Mouse (Mus musculus): ENCODE data around the gene Brd3os.

The Brd3os gene

DNA sequence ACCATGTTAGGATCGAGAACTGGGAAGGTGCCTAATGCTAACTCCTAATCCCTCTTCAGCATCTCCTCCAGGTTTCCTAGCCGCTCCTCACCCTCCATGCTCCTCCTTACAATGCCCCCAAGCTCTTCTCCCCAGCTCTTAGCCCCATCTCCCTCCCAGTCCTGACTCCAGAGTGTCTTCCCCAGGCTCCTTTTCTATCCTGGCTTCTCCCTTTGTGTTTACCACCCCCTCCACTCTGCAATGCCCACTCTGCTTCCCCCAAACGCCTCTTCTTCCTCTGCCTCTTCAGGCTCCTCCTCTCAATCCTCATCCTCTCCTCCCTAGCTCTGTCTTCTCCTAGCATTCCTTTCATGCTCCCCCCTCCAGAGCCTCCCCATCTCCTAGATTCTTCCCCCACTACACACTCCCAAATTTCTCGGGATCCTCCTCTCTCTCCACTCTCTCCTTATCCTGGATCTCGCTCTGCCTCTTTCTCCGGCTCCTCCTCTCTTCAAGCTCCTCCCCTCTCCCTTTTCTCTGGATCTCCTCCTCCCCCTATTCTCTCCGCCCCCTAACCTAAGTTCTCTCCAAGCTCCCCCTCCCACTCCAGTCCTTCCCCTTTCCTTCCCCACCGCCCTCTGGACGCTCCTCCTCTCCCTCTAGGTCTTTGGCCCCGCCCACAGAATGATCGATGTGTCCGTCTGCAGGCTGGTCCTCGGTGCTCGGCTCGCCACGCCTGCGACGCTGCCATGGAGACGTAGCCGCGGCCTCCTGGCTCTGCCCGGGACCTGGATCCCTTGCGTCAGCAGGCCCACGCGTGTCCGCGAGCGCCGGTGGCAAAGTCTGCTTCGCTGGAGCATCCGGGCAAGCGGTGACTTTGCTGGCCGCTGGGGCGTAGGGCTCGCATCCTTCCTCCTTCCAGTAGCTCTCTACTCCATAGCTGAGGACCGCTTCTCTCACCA, at the start of gene Brd3os:
Gene Brd3os, plus strand, starts transcription at position 558 of the 941 bp plus-strand sequence.
- peak; percentile 84 for DNase-seq (ENCODE audit: low read depth, low spot score)
- Histone ChIP-seq H3K27me3 (ENCODE audit: control insufficient read depth, insufficient read depth, low read length, poor library complexity, severe bottlenecking) (no peaks in the 10 kb centered on the region), H3K36me3 (ENCODE audit: control insufficient read depth, insufficient read depth, low read length, poor library complexity, severe bottlenecking) (no peaks in the 10 kb centered on the region)

DNA sequence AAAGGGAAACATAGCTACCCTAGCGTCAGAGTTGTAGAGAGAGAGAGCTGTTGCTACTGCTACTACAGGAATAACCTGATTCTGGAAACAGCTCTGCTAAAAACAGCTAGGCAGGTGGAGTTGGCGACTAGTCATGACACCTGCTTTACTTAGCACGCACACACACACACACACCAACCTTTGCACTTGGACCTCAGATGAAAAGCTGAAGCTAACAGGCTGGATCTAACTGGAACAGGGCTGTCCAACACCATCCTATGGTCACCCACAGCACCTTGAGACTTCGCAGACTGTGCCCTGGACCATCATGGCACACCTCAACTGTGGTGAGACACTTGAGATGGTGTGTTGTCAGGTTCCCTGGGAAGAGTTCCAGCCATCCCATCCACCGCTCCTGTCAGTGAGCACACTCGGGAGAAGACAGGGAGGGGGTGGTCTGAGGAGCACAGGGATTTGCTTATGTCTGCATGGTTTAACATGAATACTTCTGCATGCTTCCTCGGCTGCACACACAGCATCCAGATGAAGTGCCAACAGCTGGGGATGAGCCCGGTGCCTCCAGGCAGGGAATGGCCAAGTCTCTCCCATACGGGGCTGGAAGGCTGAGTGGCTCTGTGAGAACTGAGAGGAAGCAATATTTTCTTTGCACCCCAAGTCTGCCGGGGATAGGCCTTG, 47.8 kb upstream of the Brd3os start:
- Histone ChIP-seq H3K27me3 (ENCODE audit: control insufficient read depth, insufficient read depth, low read length, poor library complexity, severe bottlenecking) (no peaks in the 10 kb centered on the region), H3K36me3 (ENCODE audit: control insufficient read depth, insufficient read depth, low read length, poor library complexity, severe bottlenecking) (no peaks in the 10 kb centered on the region; the same call in 1 of the 2 replicates)
- DNase-seq (ENCODE audit: low read depth, low spot score): no peak

DNA sequence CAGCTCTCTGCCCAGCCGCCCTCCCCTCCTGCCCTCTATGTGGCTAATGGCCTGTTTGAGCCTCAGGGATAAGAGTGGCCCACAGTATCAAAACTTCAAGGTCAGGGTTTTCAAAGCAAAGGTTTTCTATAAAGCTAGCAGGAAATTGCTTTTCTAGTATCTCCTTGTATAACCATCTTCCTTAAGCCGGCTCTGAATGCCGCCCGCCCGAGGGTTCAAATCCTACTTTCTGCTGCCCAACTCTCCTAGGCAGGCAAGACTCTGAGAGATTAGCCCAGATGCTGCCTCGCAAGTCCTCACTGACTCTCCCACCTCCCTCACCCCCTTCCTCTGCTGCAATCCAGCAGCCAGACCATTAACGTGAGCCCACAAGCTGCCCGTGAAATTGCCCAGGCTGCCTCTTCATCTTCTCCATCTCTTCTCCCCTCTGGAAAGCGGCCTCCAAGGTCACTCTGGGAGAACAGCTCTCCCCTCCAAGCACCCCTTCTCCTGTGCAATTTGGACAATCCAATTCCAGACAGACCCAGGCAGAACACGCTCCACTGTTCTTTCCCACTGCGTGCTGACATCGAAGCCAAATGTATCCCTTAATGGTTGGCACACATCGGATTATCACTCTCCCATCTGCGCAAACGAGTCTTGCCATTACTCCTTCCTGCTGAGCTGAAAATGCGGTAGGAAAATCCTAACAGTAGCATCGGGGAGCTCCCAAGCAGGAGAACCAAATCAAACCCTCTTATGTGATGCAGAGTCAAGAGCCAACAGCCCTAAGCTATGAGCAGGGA, 45.3 kb upstream of the Brd3os start:
- H3K27me3 ChIP-seq (ENCODE audit: control insufficient read depth, insufficient read depth, low read length, poor library complexity, severe bottlenecking): no peaks in the 10 kb centered on the region
- DNase-seq (ENCODE audit: low read depth, low spot score): no peak
- no peaks in the 10 kb centered on the region; the same call in 1 of the 2 replicates for H3K36me3 ChIP-seq (ENCODE audit: control insufficient read depth, insufficient read depth, low read length, poor library complexity, severe bottlenecking)

DNA sequence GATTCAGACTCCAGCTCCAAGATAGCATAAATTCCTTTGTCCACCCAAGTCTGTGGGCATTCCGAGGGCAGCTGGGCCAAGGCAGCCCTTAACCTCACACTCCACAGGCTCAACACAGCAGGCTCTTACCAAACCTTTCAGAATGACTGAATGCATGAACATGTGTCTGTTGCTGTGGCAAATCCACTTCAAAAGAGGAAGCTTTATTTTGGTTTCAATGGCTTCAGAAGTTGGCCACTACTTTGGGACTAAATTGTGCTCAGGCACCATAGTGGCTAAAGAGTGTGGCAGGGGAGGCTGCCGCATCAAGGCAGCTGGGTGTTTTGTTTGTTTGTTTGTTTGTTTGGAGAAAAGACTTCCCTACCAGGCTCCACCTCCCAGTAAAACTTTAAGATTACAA, 42.0 kb upstream of the Brd3os start:
- DNase-seq (ENCODE audit: low read depth, low spot score): peak; percentile 39
- no peaks in the 10 kb centered on the region for H3K36me3 ChIP-seq (ENCODE audit: control insufficient read depth, insufficient read depth, low read length, poor library complexity, severe bottlenecking)
- H3K27me3 ChIP-seq (ENCODE audit: control insufficient read depth, insufficient read depth, low read length, poor library complexity, severe bottlenecking): no peaks in the 10 kb centered on the region

DNA sequence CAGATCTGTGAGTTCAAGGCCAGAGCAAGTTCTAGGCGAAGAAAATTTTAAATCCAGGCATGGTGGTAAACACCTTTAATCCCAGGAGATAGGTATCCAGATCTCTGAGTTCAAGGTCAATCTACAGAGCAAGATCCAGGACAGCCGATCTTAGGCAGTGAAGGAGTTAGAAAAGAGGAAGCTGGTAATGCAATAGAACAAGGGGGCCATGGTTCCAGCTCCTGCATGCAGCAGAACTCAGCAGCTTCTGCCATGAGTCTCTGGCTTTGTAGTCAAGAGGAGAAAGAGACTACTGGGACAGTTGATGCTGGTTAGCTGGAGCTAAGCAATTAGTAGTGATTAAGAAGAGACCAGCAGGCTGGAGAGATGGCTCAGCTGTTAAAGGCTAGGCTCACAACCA, 40.6 kb upstream of the Brd3os start:
- H3K27me3 ChIP-seq (ENCODE audit: control insufficient read depth, insufficient read depth, low read length, poor library complexity, severe bottlenecking): no peaks in the 10 kb centered on the region
- peak; percentile 58 for DNase-seq (ENCODE audit: low read depth, low spot score)
- no peaks in the 10 kb centered on the region for H3K36me3 ChIP-seq (ENCODE audit: control insufficient read depth, insufficient read depth, low read length, poor library complexity, severe bottlenecking)

DNA sequence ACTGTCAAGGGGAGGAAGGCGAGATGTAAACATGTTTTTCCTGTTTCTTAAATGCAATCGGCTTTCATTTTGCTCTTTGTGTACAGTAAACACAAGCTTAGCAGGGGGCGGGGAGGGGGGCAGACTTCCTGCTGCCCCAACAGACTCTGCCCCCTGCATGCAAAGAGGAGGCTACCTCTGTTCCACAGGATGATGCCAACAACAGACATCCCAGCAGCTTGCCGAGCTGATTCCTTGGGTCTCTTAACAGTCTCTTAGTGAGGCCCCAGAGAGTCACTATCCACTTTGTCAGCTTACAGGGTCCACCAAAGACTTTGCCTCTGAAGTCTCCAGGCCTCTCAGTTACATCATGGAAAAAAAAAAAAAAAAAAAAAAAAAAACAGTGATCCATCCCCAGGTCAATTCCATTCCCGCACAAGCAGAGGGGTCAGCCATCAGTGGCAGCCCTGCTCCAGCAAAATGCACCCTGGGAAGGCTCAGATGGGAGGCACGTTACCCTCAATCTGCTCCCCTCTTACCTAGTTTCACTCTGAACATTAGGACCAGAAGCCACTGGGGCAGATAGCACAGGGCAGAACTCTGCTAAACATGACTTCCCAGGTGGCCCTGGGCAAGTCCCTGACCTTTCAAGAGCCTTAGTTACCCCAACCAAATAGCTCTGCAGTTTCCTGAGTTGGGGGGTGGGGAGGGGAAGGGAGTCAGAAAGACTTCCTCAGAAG, 37.6 kb upstream of the Brd3os start:
- no peaks in the 10 kb centered on the region for H3K27me3 ChIP-seq (ENCODE audit: control insufficient read depth, insufficient read depth, low read length, poor library complexity, severe bottlenecking)
- H3K36me3 ChIP-seq (ENCODE audit: control insufficient read depth, insufficient read depth, low read length, poor library complexity, severe bottlenecking): no peaks in the 10 kb centered on the region
- DNase-seq (ENCODE audit: low read depth, low spot score): peak; percentile 70

DNA sequence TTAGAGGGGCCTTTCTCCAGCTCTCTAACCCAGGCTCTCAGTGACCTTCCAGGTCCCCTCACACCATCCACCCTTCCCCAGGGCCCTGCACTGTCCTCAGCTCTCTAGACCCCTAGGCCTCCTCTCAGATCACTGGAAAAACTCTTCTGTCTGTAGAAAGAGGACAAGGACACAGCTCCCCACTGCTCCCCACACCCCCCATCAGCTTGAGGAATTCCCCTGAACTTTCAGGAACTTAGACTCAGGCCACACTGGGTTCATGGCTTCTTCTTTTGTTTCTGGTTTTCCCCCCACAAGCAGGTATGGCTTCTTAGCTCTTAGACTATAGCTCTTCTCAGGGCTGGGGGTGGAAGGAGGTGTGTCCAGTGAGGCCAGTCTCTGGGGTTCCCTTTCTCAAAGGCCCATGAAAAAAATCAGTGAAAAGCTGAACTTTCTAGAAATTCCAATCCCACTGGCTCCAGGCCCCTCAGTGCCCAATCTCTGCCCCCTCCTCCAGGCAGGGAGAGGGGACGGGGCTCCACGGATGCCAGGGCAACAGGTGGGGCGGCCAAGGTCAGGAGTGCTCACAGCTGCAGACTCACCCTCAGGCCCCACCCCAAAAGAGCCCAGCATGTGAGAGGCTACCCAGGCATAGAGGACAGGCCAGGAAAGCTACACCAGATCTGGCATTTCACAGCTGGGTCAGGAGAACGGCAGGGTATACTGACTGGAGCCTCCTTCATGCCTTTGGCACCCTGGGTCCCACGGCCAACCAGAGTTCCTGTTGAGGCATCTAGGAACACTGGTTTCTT, 36.8 kb upstream of the Brd3os start:
- DNase-seq (ENCODE audit: low read depth, low spot score): peak; percentile 77
- Histone ChIP-seq H3K36me3 (ENCODE audit: control insufficient read depth, insufficient read depth, low read length, poor library complexity, severe bottlenecking) (no peaks in the 10 kb centered on the region), H3K27me3 (ENCODE audit: control insufficient read depth, insufficient read depth, low read length, poor library complexity, severe bottlenecking) (no peaks in the 10 kb centered on the region)

DNA sequence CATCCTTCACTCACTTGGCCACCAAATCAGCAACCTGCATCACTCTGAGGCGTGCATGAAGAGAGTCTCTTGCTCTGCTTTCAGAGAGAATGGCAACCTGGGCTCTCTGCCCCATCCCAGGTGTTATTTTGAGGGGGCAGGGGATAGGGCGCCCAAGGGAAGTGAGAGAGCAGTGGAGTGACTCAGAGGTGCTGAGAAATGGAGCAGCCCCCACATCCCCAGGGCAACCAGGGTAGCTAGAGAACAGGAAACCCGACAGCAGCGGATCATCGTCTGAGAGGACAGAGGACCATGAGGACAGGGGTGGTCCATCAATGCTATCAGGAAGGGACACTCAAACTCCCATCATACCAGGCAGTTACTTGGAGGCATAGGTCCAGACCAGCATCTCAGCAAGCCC, 35.2 kb upstream of the Brd3os start:
- Histone ChIP-seq H3K36me3 (ENCODE audit: control insufficient read depth, insufficient read depth, low read length, poor library complexity, severe bottlenecking) (no peaks in the 10 kb centered on the region), H3K27me3 (ENCODE audit: control insufficient read depth, insufficient read depth, low read length, poor library complexity, severe bottlenecking) (no peaks in the 10 kb centered on the region)
- peak; percentile 69 for DNase-seq (ENCODE audit: low read depth, low spot score)

DNA sequence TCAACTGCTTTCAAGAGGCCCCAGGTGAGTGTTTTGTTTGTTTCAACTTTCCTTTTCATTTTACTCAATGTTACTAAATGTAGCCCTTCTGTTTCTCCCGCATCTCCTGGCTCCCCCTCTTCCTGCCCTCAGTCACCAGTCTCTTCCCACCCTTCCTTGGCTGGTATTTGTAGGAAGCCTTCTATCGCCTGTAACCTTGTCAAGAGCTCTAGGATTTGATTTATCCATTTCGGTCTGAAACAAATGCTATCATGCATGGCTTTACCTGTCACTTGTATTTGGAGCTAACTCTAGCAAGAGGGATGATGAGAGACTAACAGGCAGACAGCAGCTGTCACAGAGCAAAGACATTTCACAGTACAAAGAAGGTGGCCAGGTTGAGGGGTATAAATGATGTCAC, 33.9 kb upstream of the Brd3os start:
- no peak for DNase-seq (ENCODE audit: low read depth, low spot score)
- Histone ChIP-seq H3K36me3 (ENCODE audit: control insufficient read depth, insufficient read depth, low read length, poor library complexity, severe bottlenecking) (no peaks in the 10 kb centered on the region), H3K27me3 (ENCODE audit: control insufficient read depth, insufficient read depth, low read length, poor library complexity, severe bottlenecking) (no peaks in the 10 kb centered on the region)

DNA sequence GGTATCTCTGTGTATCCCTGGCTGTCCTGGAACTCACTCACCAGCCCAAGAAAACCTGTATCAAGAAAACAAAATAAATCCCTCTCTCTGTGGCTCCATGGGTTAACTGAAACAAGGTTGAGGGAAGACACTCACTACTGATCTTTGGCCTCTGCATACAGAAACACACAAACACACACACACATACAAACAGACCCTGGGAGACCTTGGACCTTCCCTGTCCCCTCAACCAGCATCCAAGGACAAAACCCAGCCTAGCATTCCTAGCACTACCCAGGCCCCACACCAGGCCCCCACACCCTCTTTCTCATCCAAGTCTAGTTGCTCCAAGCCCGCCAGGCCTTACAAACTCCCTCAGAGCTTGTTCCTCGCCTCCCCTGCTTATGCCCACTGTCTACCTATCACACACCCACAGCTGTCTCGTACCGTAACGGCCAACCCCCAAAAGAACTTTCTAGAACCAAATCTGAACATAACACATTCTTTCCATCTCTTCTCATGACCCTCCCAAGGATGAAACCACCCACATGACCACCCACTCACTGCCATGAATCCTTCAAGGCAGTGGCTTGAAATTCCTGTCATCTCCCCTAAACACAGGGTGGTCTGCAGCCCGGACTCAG, 31.5 kb upstream of the Brd3os start:
- H3K27me3 ChIP-seq (ENCODE audit: control insufficient read depth, insufficient read depth, low read length, poor library complexity, severe bottlenecking): no peaks in the 10 kb centered on the region
- peak; percentile 67 for DNase-seq (ENCODE audit: low read depth, low spot score)
- no peaks in the 10 kb centered on the region for H3K36me3 ChIP-seq (ENCODE audit: control insufficient read depth, insufficient read depth, low read length, poor library complexity, severe bottlenecking)

DNA sequence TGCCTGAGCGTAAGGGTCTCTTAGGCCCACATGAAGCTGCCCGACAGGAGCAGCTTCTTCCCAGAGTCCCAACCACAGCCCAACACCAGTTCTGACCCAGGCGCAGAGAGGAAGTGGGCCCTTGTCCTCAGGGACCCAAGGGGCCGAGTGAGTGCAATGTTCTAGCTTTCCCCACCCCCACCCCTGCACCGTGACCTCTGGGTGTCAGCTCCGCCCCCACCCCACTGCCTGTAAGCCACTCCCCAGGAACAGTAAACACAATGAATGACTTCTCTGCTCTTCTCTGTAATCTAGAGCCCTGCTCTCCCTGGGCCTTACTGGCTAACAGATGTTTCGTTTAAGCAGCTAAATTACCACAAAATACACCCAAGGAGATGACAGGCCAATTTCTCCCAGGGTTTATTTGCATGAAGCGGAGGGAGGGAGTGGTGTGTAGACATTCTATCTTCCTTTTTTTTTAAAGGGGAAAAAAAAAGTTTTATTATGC, 30.4 kb upstream of the Brd3os start:
- no peaks in the 10 kb centered on the region for H3K36me3 ChIP-seq (ENCODE audit: control insufficient read depth, insufficient read depth, low read length, poor library complexity, severe bottlenecking)
- H3K27me3 ChIP-seq (ENCODE audit: control insufficient read depth, insufficient read depth, low read length, poor library complexity, severe bottlenecking): no peaks in the 10 kb centered on the region
- DNase-seq (ENCODE audit: low read depth, low spot score): peak; percentile 82

DNA sequence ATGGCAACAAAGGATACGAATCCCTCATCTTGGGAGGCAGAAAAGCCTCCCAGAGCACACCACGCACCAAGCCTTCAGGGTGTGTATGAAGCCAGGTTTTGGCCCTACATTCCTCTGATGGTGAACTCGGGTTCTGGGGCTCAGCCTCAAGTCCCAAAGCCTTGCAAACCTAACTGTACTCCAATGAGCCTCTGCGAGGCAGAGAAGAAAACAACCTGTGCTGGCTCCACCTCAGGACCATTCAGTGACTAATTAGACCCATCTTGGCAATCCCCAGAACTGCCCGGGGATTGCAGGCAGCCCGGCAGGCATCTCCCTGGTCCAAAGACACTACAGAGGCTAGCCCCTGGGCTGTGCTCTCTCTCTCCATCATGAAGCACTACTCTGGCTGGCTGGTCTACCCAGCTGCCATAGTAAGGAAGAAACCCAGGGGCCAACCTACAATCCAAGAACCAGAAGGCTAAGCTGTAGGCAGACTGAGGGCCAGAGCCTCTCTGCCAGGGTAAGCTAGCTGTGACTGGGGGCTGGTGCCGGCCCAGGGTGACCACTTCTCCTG, 29.8 kb upstream of the Brd3os start:
- no peaks in the 10 kb centered on the region for H3K27me3 ChIP-seq (ENCODE audit: control insufficient read depth, insufficient read depth, low read length, poor library complexity, severe bottlenecking)

DNA sequence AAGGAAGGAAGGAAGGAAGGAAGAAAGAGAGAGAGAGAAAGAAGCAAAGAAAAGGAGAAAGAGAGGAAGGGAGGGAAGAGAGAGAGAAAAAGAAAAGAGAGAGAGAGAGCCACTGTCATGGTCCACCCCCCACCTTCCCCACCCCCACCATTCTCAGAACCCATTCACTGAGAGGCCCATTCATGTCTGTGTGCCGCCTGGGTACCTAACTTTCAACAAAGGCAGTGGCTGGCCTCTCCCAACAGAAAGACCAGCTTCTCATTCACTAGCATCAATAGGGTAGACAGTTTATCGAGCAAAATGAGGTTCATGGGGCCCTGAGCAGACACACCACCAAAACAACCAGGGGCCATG, 28.6 kb upstream of the Brd3os start:
- Histone ChIP-seq H3K36me3 (ENCODE audit: control insufficient read depth, insufficient read depth, low read length, poor library complexity, severe bottlenecking) (no peaks in the 10 kb centered on the region), H3K27me3 (ENCODE audit: control insufficient read depth, insufficient read depth, low read length, poor library complexity, severe bottlenecking) (no peaks in the 10 kb centered on the region)
- DNase-seq (ENCODE audit: low read depth, low spot score): no peak

More for the DNA sequence above, 29.8 kb upstream of the Brd3os start:
- DNase-seq (ENCODE audit: low read depth, low spot score): no peak
- H3K36me3 ChIP-seq (ENCODE audit: control insufficient read depth, insufficient read depth, low read length, poor library complexity, severe bottlenecking): no peaks in the 10 kb centered on the region
